ENCODE assay signal across 10 mouse cellular contexts in genomic region chr11:18750911-18751841, GRCm38 (mm10).
A peak's percentile ranks its signal among the peaks of the same experiment; 100 is the strongest.
DNase-seq lines count a peak whose midpoint lies in the region; ATAC-seq and TF ChIP-seq lines count a peak whose summit lies in the region.
"Had no signal": no experiment of that assay in that cellular context is flagged by ENCODE, and none has a peak within 500 bp of the region (broad histone marks: within the 10 kb centered on the region; RNA-seq: fewer than 3 reads in every experiment).

No protein-coding gene starts in this region.

- no peak for TF ChIP-seq POLR2A in brain, embryonic 14.5 days (IDR thresholded peaks at IDR 0.05; ENCODE audit: borderline replicate concordance, extremely low read depth, insufficient read depth, insufficient read length, poor library complexity, severe bottlenecking)

- no peaks in the 10 kb centered on the region for H3K36me3 ChIP-seq in forebrain, embryonic 14.5 days (ENCODE audit: control insufficient read depth, insufficient read depth, low read length)

- peak overlapping the region; percentile 22 for H3K4me3 ChIP-seq in forebrain, embryonic 14.5 days (ENCODE audit: low read depth, low read length)

- peaks cover 3% of the 10 kb centered on the region; the same call in 1 of the 2 replicates for H3K27me3 ChIP-seq in forebrain, embryonic 14.5 days (replicated peaks; ENCODE audit: control insufficient read depth, insufficient read depth, low read length)

- peaks cover 49% of the 10 kb centered on the region for H3K4me1 ChIP-seq in forebrain, embryonic 14.5 days (ENCODE audit: control insufficient read depth, insufficient read depth, low read length)

- peak; percentile 77 for ATAC-seq in forebrain, embryonic 14.5 days
- ATAC-seq: activated CD4-positive, CD25-positive, alpha-beta regulatory T cell, adult 4 months had no signal

- DNase-seq in adrenal gland, adult (ENCODE audit: inconsistent age in 2 of 2, low spot score in 1 of 2) = peak; percentile 23 to 64
- DNase-seq in adrenal gland, postnatal 10 days = no peak
- DNase-seq in brain, embryonic 14.5 days (ENCODE audit: low read depth) = peak; percentile 93
- DNase-seq in forebrain, embryonic 14.5 days (ENCODE audit: low spot score) = peak; percentile 88
- peak; percentile 23 for DNase-seq in lung, postnatal 25 days (ENCODE audit: low spot score)
- no peak for DNase-seq in urinary bladder, postnatal 25 days (ENCODE audit: low spot score)
- DNase-seq in yolk sac, embryonic 10.5 days (ENCODE audit: low spot score) = no peak
- no peak for DNase-seq in right cerebral cortex, postnatal 4 days
- DNase-seq: kidney, postnatal 10 days had no signal

- no peak overlapping the region; the same call in 1 of the 2 replicates for H3K27ac ChIP-seq in forebrain, embryonic 14.5 days (ENCODE audit: low read depth, low read length)

- H3K9ac ChIP-seq in forebrain, embryonic 14.5 days (ENCODE audit: low read length) = peak overlapping the region; percentile 21; the same call in 1 of the 2 replicates

- no peaks in the 10 kb centered on the region for H3K9me3 ChIP-seq in forebrain, embryonic 14.5 days (replicated peaks; ENCODE audit: control insufficient read depth, low read length)

- 6% methylated on average over 20 of the region's 20 CpGs for WGBS in forebrain, embryonic 14.5 days

- no peak for TF ChIP-seq CTCF in brain, embryonic 14.5 days (IDR thresholded peaks at IDR 0.05; ENCODE audit: borderline replicate concordance, extremely low read depth, insufficient read depth, insufficient read length)

- H3K4me2 ChIP-seq in forebrain, embryonic 14.5 days (ENCODE audit: low read length) = peak overlapping the region; percentile 55

Comparison
In these comparisons a context has a peak if more than half of its experiments do, and no peak if none do; other contexts are left out.
1. DNase-seq: peak in adrenal gland, adult (2 of 2), brain, embryonic 14.5 days (single experiment), forebrain, embryonic 14.5 days (single experiment) and lung, postnatal 25 days (single experiment); none in adrenal gland, postnatal 10 days (single experiment), urinary bladder, postnatal 25 days (single experiment), yolk sac, embryonic 10.5 days (single experiment) and right cerebral cortex, postnatal 4 days (single experiment).